Mouse (Mus musculus) embryo, embryonic 10.5 days (tissue): ENCODE measurements at regions not wholly inside any gene's neighbourhood (a gene's known extent, or its start where the extent isn't known, plus 50 kb on each side); places are given as distances from the start of the nearest gene placed in this dataset.

ENCODE experiments used
- DNase-seq: peaks from one replicate; pipeline ENCODE4 v3.0.0-alpha.2; 2015; ENCODE audit warnings: low spot score

DNA sequence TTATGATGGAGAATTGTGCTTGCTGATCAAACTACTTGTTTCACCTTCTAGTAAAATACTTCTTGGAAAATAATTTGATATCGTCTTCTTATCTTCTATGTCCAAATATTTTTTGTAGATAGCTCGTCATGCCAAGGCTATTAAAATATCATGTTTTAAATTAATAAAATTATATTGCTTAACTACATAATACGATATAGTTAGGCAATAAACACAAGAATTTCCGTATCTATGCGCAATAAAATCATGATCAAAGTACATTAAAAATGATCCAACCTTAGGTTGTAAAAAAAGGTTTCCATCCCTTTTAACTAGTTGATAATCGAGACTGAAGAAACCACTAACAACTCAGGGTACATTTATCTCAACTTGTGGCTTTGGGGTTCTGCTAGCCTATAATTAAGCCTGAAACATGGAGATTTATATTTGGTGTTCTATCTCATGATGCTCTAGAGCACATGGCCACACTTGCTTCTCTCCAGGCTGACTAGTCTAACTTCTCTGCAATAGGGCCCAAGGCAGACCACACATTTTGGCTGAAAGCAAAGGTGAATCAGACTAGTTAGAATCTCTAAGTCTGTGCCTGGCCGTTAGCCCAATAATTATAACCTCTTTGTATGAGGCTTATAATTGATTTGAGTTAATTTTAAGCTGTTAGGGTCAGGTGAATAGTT is 314.5 kb downstream of the Plod2 start:
- no peak for DNase-seq

DNA sequence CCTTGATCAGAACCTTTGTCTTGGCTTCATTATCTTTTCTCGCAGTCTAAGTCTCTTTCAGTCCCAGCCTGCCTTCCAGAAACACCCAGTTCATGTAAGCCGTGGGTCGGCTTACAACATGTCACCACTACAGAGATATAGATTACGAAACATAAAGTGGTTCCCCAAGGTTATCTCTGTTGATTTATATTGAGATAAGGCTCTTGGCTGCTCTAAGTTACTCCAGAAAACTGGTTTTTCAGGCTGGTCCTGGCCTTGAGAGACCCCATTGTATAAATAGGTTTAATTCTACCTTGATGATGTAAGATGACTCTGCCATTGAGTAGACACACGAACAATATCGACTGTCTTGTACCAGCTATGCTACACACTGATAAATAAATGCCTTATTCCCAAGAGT is 323.8 kb downstream of the Plod2 start:
- DNase-seq: no peak

DNA sequence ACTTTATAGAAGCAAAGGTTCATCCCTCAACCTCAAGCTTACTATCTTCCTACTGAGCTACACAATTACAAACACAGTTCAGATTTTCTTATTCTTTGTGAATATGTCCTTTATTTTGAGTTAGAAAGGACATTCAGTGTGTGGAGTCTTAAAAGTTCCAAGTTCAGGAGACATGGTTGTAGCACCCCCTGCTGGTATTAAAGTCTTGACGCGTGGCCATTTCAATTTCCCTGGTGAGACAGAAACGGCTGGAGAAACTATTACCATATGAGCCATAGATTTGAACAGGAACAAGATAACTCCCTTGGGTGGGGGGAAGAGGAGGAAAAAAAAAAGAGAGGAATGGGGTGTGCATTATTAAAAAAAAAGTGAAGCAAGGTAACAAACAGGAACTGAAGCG is 336.6 kb downstream of the Plod2 start:
- peak; percentile 84 for DNase-seq

DNA sequence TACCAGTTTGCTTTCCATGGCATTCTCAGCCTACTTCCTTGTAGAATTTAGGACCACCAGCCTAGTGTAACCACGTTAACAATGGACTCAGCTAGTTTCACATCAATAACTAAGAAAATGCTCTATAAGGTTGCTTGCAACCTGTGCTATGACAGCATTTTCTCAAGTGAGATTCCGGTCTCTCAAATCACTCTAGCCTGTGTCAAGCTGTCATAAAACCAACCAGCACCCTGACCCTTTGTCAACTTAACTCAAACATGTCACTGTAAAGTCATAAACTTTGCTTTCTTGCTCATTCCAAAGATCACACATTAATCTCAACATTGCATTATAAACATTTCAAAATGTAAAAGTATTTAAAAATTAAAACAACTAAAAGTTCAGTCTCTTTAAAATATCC is 337.8 kb downstream of the Plod2 start:
- DNase-seq: no peak

DNA sequence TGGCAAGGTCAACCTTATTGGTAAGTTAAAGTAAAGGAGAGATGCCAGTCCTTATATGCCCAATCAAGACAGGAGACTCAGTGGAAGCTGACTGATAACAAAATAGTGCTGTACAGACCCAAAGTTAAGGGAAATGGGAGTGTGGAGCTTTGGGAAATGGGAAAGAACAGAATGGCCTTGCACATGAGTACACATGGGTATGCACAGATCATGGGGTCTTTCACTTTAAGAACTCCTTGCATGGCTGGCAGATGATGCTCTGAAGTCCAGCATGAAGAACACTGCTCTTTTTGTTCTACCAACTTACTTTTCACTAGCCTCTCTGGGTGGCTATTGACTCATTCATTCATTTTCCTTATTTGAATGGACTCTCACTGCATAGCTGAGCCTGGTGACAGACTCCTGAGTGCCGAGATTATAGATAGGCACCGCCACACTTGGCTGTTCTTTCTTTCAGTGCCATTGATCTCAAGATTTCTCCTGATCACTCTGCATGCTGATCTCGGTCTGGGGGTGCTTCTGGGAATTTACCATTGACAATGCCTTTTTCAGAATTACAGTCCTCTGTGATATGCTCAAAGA is 340.3 kb downstream of the Plod2 start:
- peak; percentile 7 for DNase-seq

DNA sequence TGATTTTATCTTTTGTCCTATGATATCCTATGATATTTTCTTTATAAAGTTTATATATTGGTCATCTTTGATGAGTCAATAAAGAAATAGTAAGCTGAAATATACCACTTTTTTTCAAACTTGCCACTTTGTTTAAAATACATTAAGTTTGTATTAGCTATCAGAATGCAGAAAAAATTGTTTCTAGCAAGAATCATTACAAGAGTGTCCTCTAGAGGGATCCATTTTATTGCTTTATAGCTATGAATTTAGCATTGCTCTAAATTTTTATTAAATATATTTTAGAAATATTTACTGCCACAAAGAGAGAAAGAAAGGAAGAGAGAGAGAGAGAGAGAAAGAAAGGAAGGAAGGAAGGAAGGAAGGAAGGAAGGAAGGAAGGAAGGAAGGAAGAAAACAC is 348.0 kb downstream of the Plod2 start:
- no peak for DNase-seq

DNA sequence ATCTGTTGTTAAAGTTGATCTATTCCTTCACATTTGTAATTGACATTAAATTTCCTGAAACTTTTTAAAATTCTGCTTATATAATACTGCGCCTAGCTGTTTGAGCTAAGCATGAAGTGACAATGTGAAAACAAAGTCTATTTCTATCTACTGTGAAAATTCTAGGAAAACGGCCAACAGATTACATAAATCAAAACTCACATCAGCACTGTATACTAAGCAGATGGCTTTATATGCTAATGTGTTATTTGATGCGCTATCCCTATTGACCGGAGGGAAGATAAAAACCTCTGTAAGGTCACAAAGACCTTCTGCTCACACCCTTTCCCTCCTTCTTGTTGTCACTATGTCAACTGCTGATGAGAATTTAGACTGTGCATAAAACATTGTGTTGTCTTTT is 357.7 kb downstream of the Plod2 start:
- no peak for DNase-seq

DNA sequence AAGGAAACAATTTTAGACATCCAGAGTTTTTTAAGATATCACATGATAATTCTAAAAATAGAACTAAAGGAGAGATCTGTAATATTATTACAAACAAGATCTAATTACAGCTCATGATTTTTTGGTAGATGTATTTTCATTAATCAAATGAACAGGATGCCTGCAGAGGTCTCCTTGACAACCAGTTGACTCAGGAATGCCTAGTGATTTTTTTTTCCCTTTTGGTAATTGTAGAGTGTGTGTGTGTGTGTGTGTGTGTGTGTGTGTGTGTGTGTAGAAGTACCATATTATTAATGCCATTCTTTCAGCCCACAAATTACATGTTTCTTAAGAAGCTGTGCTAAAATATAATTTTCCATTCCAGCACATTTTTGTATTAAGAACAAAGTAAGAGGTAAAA is 365.1 kb downstream of the Plod2 start:
- peak; percentile 8 for DNase-seq

DNA sequence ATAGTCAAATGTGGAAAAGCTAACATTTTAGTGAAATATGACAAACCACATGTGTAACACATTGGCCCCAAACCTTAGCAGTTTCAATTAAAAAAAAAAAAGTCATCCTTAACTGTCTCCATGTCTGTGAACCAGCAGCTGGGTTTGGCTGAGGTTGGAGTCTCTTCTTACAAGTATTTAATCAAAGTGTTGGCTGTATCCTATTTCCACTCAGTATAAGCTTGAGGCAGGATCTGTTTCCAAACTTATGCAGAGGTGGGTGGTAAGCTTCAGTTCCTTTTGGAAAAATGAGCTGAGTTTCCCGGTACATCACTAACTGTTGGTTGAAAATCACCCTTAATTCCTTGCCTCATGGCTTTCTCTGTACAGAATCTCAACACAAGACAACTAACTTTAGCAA is 377.4 kb downstream of the Plod2 start:
- DNase-seq: no peak

DNA sequence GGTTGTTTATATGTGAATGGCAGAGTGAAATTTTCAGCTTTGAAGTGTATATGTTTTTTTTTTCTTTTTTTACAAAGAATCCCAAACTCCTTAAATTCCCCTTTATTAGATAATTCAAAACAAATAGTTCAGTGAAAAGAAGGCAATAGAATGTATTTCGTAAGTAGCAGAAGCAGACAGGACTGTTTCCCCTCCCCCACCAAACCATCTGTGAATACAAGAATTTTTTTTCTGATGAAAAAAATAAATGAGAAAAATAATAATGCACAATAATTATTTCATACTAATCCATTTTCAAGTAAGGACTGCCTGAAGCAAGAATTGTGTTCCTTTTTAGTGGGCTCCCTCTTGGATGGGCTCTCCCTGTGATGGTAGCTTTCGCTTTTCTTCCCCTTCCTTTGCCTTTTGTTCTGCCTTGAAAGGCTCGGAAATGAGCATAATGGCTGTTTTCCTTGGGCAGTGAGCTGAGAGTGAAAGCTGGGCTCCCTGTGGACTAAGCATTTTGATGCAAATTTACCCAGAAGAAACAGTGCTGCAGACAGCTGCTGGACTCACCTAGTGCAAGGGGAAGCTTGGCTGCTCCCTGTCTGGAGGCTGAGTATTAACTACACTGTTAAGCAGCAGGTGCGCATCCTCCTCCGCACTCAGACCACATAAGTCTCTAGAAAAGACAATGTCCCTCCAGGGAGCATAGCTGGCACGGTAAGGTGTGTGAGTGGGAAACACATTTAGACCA is 388.4 kb downstream of the Plod2 start:
- DNase-seq: peak; percentile 80

DNA sequence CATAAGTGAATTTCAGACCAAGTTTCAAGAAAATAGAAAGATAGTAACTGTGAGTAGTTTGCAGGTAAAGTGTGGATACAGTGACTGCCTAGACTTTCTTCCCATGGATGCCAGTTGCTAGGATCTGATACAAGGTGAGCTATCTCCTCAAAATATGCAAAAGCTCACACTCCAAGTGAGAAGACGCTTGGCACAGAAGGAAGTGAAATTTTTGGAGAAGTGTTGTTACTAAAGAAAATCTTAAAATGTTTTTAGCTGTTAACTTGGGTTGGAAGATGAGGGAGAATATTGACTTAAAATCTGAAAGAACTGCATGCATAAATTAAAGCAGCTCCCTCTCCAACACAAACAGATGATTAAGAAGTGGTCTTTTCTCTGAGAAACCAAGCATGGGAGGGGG is 395.8 kb downstream of the Plod2 start:
- DNase-seq: no peak

DNA sequence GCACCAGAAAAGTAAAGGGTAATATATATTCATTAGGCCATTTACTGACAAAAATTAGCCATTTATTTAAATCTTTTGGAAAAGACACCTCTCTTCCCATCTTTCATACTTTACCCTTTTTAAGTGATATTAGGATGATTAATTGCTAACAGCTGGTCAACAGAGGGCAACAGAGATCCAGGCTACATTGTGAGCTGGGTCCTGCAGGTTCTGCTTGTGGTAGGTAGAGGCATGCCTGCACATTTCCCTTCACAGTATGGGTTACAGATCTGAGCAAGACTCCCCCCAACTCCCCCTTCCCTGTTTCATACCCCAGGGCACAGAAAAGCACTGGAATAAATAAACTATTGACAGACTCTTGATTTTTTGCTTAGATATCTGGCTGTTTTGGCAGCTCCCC is 408.1 kb downstream of the Plod2 start:
- no peak for DNase-seq

DNA sequence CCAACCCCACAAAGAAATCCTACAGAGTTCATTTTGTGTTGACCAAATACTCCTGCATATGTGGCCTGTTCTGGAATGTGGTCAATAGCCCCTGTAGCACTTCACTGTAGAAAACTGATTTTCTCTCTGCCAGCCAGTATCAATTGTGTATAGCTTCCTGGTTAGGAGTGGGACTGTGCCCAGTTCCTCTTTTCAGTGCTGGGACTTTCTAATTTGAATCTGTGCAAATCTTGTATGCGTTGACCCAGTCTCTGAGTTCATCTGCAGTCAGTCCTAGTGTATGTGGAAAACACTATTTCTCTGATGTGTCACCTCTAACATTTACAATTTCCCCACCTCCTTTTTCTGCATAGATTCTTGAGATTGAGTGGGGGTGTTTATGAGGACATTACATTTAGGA is 421.3 kb downstream of the Plod2 start:
- DNase-seq: no peak

DNA sequence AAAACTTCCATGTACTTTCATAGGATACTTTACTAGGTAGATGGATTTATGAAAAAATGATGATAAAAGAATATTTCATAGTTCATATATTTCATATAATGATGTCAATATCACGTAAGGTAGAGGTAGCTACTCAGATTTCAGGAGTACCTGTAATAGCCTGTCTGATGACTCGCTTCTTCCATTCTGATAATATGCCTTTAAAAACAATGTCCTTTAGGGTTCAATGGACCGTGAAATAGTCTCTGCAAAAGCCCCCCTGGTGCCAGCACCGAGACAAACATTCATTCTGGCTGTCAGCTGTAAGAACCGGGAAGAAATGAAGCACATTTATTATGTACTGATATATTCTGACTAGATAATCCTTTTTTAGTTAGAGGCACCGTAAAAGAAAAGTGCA is 449.7 kb downstream of the Plod2 start:
- DNase-seq: peak; percentile 14

DNA sequence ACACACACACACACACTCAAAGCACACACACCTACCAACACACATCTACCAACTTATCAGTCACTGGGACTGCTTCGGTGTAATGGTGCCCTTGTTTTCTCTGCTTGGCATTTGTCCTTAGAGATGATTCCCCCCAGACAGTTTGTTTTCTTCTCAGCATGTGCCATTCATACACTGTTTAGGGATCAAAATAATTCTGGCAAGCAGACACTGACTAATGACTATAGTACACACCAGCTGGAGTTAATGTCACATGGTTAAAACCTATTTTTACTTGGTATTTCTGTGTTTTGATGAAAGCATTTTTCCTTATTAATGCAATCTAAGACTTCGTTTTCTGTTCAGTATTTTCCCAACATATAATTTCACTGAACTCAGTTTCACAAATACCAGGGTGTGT is 454.1 kb downstream of the Plod2 start:
- DNase-seq: no peak

DNA sequence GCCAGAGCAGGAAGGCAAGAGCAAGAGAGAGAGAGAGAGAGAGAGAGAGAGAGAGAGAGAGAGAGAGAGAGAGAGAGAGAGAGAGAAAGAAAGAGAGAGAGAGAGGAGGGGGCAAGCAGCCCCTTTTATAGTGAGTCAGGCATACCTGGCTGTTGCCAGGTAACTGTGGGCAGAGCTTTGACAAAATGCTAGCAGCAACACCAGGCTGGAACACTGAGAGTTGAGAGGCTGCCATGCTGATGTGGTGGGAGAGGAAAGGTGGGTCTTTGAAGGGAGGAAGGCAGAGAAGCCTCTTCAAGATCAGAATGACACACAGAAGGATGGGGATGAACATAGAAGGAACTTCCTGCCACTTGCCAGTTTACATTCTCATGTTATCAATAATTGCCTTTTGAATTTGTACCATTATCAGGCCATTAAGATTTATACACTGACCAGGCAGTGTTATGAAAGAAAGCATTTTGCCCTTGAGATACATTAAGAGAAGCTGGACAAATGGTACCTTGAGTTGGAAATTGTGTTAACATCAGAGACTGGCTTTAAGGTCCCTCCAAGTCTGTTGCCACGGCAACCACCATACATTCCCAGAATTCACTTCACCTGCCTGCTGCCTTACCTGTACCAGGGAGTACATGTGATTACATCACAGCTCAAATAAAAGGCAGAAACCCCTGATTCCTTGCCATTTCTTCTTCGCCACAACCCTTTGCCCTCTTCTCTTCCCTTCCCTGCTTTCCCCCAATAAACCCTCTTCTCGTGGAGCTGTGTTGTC is 463.3 kb downstream of the Plod2 start:
- no peak for DNase-seq

DNA sequence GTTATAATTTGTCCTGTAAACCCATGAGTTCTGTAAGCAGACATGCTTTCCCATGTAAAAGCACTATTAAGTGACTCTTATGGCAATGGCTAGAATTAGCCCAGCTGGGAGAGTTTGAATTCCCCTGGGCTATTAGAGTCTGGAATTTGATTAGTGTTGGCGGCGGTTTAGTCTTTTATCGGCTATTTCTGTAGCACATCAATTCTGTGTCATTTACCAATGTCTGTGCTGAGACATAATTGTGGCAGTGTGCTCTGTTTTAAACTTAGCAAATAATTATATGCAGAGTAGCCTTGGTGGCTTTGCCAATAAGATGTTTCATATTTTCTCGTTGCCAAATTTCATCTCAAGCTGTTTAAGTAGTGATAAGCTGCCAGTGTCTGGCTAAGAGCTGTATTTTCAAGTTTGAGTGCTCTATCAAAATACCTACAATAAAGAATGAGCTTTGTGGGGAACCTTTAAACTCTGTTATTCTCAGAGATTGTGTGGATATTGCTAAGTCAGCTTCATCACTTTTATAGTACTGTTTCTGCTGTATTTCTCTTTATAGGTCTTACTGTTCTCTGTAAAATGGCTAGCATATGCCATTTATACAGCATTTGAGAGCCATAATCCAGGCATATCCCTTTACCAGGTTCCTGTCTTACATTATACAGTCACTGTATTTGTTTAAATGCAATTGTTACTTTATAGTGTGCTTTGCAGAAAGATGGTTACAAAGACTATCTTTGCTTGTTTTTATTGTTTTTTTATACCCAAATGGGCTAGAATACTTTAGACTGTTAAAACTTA is 466.7 kb downstream of the Plod2 start:
- peak; percentile 16 for DNase-seq

DNA sequence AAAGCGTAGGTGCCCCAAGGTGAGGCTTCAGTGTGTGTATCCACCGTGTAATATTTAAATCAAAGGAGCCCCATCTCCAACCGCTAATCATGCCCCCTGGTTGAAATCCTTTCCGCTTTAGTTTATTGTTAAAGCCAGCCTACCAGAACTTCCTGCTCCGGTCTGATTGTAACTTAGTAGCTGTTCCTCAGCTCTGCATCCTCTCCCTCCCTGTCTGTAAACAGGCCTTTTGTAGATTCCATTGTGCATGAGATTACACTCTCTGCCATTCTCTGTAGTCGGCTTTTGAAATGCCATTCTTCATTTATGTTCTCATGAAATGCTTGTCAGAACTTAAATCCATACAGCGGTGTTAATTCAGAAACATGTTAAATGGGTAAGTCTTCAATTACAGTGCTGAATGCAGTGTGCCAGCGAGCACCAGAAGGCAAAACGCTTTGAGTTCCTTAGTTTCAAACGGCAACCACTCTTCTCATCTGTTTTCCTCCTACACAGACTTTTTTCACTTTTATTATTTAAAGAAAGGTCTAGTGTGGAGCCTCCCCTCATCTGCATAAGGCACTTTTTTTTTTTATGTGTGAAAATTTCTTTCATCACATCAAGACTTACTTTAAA is 502.4 kb downstream of the Plod2 start:
- no peak for DNase-seq

DNA sequence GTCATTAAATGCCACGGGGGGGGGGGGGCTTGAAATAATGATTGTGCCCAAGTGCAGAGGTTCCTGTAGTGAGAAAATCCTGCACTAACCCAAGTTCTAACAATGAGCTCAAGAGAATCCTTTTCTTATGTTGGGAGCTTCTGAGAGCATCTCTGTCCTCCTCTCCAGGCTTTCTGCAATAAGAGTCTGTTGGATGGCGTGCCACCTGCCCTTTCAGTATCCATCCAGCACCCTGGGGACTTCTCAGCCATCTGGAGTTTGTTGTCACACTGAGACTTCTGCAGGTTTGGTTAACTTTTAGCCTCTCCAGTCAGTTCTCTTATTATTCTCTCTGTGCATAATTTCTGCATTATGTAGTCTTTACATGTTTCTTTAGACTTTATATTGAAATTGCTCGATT is 530.1 kb downstream of the Plod2 start:
- no peak for DNase-seq

DNA sequence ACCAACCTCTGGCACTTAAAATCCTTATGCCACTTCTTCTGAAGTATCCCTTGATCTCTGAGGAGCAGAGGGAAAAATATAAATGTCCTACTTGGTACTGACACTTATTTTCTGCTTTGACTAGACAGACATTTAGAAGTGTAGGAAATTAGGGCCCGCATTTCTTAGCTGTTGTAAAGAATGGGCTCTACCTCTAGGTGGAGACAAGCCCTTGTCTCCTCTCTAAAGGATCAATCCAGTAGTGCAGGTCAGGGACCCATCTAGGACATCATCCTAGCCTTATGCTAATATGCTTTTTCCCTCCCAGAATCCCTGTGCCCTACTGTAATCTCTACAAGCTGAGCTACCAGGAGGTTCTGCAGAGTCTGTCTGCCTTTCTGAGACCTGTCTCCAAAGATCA is 541.1 kb downstream of the Plod2 start:
- DNase-seq: peak; percentile 15

DNA sequence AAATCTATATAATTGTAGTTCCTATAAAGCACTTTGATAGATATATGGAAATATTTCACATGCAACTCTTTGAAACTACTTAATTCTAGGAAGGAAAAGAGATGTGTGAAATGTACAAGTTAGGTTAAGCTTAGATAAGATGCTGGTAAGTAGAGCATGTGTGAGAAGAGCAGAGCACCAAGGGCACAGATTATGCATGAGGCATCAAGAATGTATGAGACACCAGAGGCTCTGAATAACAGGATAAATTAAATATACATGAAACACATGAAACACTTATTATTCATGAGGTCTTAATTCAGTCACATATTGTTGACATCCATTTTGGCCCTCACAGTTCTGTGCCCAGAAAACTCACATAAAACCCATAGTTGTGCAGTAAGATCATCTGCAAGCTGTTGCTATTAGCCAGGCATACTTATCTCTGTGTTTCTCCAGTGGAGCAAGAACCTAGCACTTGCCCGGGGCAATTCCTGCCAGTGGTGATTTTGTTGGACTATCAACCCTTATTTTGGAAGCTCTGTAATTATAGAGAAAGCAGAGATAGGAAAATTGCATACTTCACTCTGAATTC is 556.1 kb downstream of the Plod2 start:
- no peak for DNase-seq
